Mouse (Mus musculus): Measurements from ENCODE around the gene Efnb1.

GRCm38 (mm10) chrX:99185081-99185596 lies 49.2 kb downstream of the Efnb1 start:
- TF ChIP-seq CTCF (IDR thresholded peaks at IDR 0.05; ENCODE audit: low read depth, low read length) (no peak), POLR2A (IDR thresholded peaks at IDR 0.05; ENCODE audit: insufficient read depth, low read length) (no peak)
